9 mouse cellular contexts compared by ENCODE assay signal in the genomic region with DNA sequence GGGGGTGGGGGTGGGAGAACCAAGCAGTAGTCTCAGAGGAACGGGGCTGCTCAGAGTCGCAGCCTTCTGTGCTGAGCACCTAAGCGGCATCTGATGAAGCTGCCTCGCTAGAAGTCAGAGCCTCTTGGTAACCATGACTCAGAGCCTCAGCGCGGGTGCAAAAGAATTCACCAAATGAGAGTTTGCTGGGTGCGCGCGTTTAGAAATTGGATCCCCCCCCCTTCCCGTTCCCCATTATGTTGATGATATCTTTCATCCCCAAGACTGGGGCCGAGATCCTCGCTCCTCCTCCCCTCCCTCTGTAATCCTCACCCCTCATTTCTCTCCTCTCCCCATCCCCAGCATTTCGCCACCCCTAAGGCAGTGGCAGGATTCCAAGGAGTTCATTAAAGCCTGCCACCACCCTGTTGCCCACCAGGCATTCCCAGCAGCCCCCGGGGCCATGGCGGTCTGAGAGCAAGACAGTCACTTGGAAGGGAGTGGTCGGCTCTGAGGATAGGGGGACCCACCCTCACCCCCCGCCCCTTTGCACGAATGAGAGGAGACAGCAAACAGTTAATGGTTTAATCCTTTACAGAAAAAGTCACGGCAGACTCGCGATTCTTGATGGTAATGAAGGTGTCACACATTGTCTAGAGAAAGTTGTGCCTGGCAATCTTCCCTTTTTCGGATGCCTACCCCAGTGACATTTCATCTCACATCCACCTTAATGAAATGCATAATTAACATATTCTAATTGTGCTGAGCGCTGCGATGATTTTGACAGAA.
DNase-seq lines count a peak whose midpoint lies in the region; ATAC-seq and TF ChIP-seq lines count a peak whose summit lies in the region.
"Had no signal": no experiment of that assay in that cellular context is flagged by ENCODE, and none has a peak within 500 bp of the region (broad histone marks: within the 10 kb centered on the region; RNA-seq: fewer than 3 reads in every experiment).

No protein-coding gene starts in this region.

- no peaks in the 10 kb centered on the region for H3K36me3 ChIP-seq in liver, embryonic 12.5 days
- no peaks in the 10 kb centered on the region for H3K36me3 ChIP-seq in liver, postnatal 0 days (replicated peaks; ENCODE audit: insufficient read depth, low read length)
- no peaks in the 10 kb centered on the region for H3K36me3 ChIP-seq in forebrain, embryonic 12.5 days (replicated peaks)
- no peaks in the 10 kb centered on the region for H3K36me3 ChIP-seq in limb, embryonic 10.5 days

- H3K4me1 ChIP-seq in liver, embryonic 12.5 days = 0 out of 2 replicates have a peak, but pooled peaks cover 3% of the 10 kb centered on the region
- no peaks in the 10 kb centered on the region for H3K4me1 ChIP-seq in liver, postnatal 0 days (ENCODE audit: insufficient read depth)
- H3K4me1 ChIP-seq in forebrain, embryonic 12.5 days = peaks cover 28% of the 10 kb centered on the region
- peaks cover 16% of the 10 kb centered on the region for H3K4me1 ChIP-seq in limb, embryonic 10.5 days

- H3K9me3 ChIP-seq in liver, embryonic 12.5 days (replicated peaks) = no peaks in the 10 kb centered on the region
- H3K9me3 ChIP-seq in liver, postnatal 0 days (ENCODE audit: low read length) = no peaks in the 10 kb centered on the region
- peaks cover 4% of the 10 kb centered on the region for H3K9me3 ChIP-seq in forebrain, embryonic 12.5 days
- no peaks in the 10 kb centered on the region for H3K9me3 ChIP-seq in limb, embryonic 10.5 days (replicated peaks)

- H3K4me2 ChIP-seq in liver, embryonic 12.5 days = peak overlapping the region; percentile 35
- H3K4me2 ChIP-seq in liver, postnatal 0 days (ENCODE audit: low read depth, low read length) = no peak overlapping the region
- peak overlapping the region; percentile 60 for H3K4me2 ChIP-seq in forebrain, embryonic 12.5 days

- TF ChIP-seq EP300 in liver, postnatal 0 days (IDR thresholded peaks at IDR 0.05; ENCODE audit: low read depth) = no peak

- H3K27ac ChIP-seq in liver, embryonic 12.5 days = no peak overlapping the region
- H3K27ac ChIP-seq in liver, postnatal 0 days (ENCODE audit: low read depth) = no peak overlapping the region
- peak overlapping the region; percentile 75 for H3K27ac ChIP-seq in forebrain, embryonic 12.5 days
- H3K27ac ChIP-seq in limb, embryonic 10.5 days = peak overlapping the region; percentile 68
- H3K27ac ChIP-seq: layer of hippocampus, adult 2 months had no signal

- DNase-seq in liver, postnatal 0 days = no peak
- peak; percentile 46 for DNase-seq in limb, embryonic 10.5 days (ENCODE audit: low spot score)
- peak; percentile 28 for DNase-seq in right cerebral cortex, postnatal 14 days
- no peak for DNase-seq in cerebellum, adult 9-10 months
- DNase-seq in lung, postnatal 4 days = no peak
- DNase-seq in ovary, postnatal 10 days (ENCODE audit: low spot score) = no peak

- H3K27me3 ChIP-seq in liver, embryonic 12.5 days (replicated peaks) = peaks cover 14% of the 10 kb centered on the region
- H3K27me3 ChIP-seq in liver, postnatal 0 days (ENCODE audit: insufficient read depth, low read length) = 0 out of 2 replicates have a peak, but pooled peaks cover 5% of the 10 kb centered on the region
- peaks cover 4% of the 10 kb centered on the region; the same call in 1 of the 2 replicates for H3K27me3 ChIP-seq in forebrain, embryonic 12.5 days
- 0 out of 2 replicates have a peak, but pooled peaks cover 7% of the 10 kb centered on the region for H3K27me3 ChIP-seq in limb, embryonic 10.5 days (ENCODE audit: low read depth, poor library complexity, severe bottlenecking)

- TF ChIP-seq CTCF in liver, postnatal 0 days (IDR thresholded peaks at IDR 0.05; ENCODE audit: low read depth) = no peak

- 29% methylated on average over 24 of the region's 24 CpGs for WGBS in liver, embryonic 12.5 days (ENCODE audit: insufficient replicate concordance)
- 37% methylated on average over 24 of the region's 24 CpGs for WGBS in liver, postnatal 0 days (ENCODE audit: insufficient replicate concordance)
- WGBS in forebrain, embryonic 12.5 days = 13% methylated on average over 24 of the region's 24 CpGs
- WGBS in limb, embryonic 10.5 days = 32% methylated on average over 24 of the region's 24 CpGs

- no peak overlapping the region for H3K4me3 ChIP-seq in liver, embryonic 12.5 days
- no peak overlapping the region for H3K4me3 ChIP-seq in liver, postnatal 0 days (ENCODE audit: low read depth, low read length)
- peak overlapping the region; percentile 28 for H3K4me3 ChIP-seq in forebrain, embryonic 12.5 days (replicated peaks)
- peak overlapping the region; percentile 46 for H3K4me3 ChIP-seq in limb, embryonic 10.5 days
- H3K4me3 ChIP-seq: layer of hippocampus, adult 2 months had no signal

- no peak overlapping the region for H3K9ac ChIP-seq in liver, embryonic 12.5 days
- no peak overlapping the region for H3K9ac ChIP-seq in liver, postnatal 0 days (replicated peaks)
- peak overlapping the region; percentile 25; the same call in 1 of the 2 replicates for H3K9ac ChIP-seq in forebrain, embryonic 12.5 days

- no peak for ATAC-seq in liver, embryonic 12.5 days
- ATAC-seq in liver, postnatal 0 days = no peak
- ATAC-seq in forebrain, embryonic 12.5 days (ENCODE audit: low FRiP score) = peak; percentile 86

Comparison
In these comparisons a context has a peak if more than half of its experiments do, and no peak if none do; other contexts are left out.
1. H3K27ac ChIP-seq: peak in forebrain, embryonic 12.5 days (single experiment) and limb, embryonic 10.5 days (single experiment); none in liver, embryonic 12.5 days (single experiment) and liver, postnatal 0 days (single experiment).
2. H3K4me3 ChIP-seq: peak in forebrain, embryonic 12.5 days (single experiment) and limb, embryonic 10.5 days (single experiment); none in liver, embryonic 12.5 days (single experiment) and liver, postnatal 0 days (single experiment).
3. DNase-seq: peak in limb, embryonic 10.5 days (single experiment) and right cerebral cortex, postnatal 14 days (single experiment); none in liver, postnatal 0 days (single experiment), cerebellum, adult 9-10 months (single experiment), lung, postnatal 4 days (0 of 2) and ovary, postnatal 10 days (single experiment).